Mouse (Mus musculus) kidney, adult 2 months (tissue): ENCODE data around the gene Cenpv. TPM values are rescaled to one million over a fixed set of nuclear protein-coding genes. Genes with fewer than 3 reads are reported as not detected.

Experiments used
- DNase-seq: peaks from one replicate; pipeline ENCODE4 v3.0.0; 2021
- H3K27ac ChIP-seq: fragments of 200-500 bp; 2 replicates; pipeline ENCODE4 v1.5.1; 2012; ENCODE audit warnings: low read depth, low read length, control low read depth, inconsistent platforms; ENCODE audit not compliant: insufficient read depth
- H3K27me3 ChIP-seq: fragments of 200-500 bp; replicated peaks from 2 replicates; pipeline ENCODE4 v1.6.1; 2012; ENCODE audit warnings: mild to moderate bottlenecking, moderate library complexity, low read length, inconsistent platforms; ENCODE audit not compliant: control insufficient read depth, insufficient read depth
- H3K36me3 ChIP-seq: fragments of 200-500 bp; 2 replicates; pipeline ENCODE4 v1.6.1; 2012; ENCODE audit warnings: mild to moderate bottlenecking, moderate library complexity, low read length, inconsistent platforms; ENCODE audit not compliant: control insufficient read depth, insufficient read depth
- H3K4me1 ChIP-seq: fragments of 200-500 bp; 2 replicates; pipeline ENCODE4 v1.6.1; 2011; ENCODE audit warnings: low read length; ENCODE audit not compliant: control insufficient read depth, insufficient read depth
- H3K4me3 ChIP-seq: fragments of 200-500 bp; 2 replicates; pipeline ENCODE4 v1.5.1; 2011; ENCODE audit warnings: mild to moderate bottlenecking, low read depth, low read length, control low read depth; ENCODE audit not compliant: insufficient read depth
- CTCF ChIP-seq: fragments of 200-500 bp; conservative IDR thresholded peaks from 2 replicates; pipeline ENCODE4 v1.5.1; 2011; ENCODE audit warnings: low read depth, mild to moderate bottlenecking, control low read depth, low read length, moderate library complexity, mixed read lengths; ENCODE audit not compliant: insufficient read depth, insufficient read length
- POLR2A ChIP-seq: fragments of 200-500 bp; IDR thresholded peaks from one replicate; pipeline ENCODE4 v1.6.1; 2011; ENCODE audit warnings: low read depth, low read length, control low read depth
- WGBS: fragments of 180-500 bp; shearing (Covaris S2); methylation state at CpG from one replicate; pipeline ENCODE4 v1.1.7; 2018; 5-methylcytosine and 5-hydroxymethylcytosine counted together
- polyA plus RNA-seq: library from polyadenylated mRNA; depleted of rRNA; stranded (reverse); fragments of >200 nt; gene quantifications from 2 replicates; pipeline ENCODE4 v1.2.3, GENCODE M21; 2012

The Cenpv gene
- polyA plus RNA-seq, 1 experiment = 41.7 TPM

DNA sequence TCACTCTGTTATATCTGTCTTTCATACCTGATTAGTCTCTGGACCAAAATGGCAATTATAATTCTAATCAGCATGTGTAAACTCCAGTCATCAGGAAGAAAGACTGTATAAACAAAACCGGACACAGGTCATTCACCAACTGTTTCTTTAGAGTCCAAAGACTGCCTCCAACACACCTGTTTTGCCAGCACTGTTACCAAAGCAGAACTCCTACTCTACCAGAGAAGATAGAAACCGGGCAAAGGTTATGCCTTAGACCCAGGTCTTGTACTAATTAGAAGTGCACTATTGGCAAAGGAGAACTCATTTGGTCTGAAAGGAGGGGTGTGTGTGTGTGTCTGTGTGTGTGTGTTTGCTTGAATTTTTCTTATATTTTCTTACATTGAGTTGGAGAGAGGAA lies 38.5 kb downstream of the Cenpv start:
- 38% methylated on average over 2 of the region's 2 CpGs for WGBS
- peaks cover 15% of the 10 kb centered on the region for H3K4me1 ChIP-seq
- H3K4me3 ChIP-seq = no peak overlapping the region
- no peak for TF ChIP-seq POLR2A
- no peak for TF ChIP-seq CTCF
- peak; percentile 79 for DNase-seq
- peak overlapping the region; percentile 58; the same call in 1 of the 2 replicates for H3K27ac ChIP-seq
- H3K36me3 ChIP-seq = no peaks in the 10 kb centered on the region
- no peaks in the 10 kb centered on the region for H3K27me3 ChIP-seq

DNA sequence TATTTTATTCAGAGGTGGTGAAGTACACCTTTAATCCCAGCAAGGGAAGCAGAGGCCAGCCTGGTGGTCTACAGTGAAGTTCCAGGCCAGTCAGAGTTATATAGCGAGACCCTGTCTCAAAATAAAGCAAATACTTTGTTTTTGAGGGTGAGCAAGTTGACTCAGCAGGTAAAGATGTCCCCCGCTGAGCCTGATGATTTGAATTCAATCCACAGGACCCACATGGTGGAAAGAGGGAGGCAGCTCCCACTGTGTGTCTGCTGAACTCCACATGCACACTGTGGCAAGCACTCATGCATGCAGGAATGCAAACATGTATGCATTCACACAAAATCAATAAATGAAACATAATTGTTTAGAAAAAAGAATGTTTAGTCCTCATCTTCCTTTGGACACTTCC lies 40.3 kb downstream of the Cenpv start:
- no peak for DNase-seq
- H3K27ac ChIP-seq = no peak overlapping the region
- TF ChIP-seq POLR2A (no peak), CTCF (no peak)
- H3K4me1 ChIP-seq = peaks cover 27% of the 10 kb centered on the region
- H3K36me3 ChIP-seq = no peaks in the 10 kb centered on the region
- H3K4me3 ChIP-seq = no peak overlapping the region
- 100% methylated on average over 2 of the region's 2 CpGs for WGBS
- H3K27me3 ChIP-seq = no peaks in the 10 kb centered on the region

DNA sequence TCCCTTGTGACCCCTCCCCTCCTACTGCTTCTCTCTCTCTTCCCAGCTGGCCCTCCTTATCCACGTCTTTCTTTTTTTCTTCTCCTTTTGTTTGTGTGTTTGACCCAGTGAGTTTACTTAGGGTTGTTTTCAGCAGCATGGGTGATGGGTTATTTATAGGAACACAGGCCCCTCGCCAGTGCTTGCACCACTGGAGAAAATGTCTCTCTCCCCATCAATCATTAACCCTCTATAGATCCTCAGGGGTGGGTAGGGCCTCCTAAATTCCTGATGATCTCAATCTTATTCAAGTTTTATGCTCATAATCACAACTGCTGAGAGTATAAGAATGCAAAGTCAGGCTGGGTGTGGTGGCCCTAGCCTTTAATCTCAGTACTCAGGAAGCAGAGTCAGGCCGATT lies 41.9 kb downstream of the Cenpv start:
- Histone ChIP-seq H3K4me1 (peaks cover 27% of the 10 kb centered on the region), H3K36me3 (no peaks in the 10 kb centered on the region), H3K27me3 (no peaks in the 10 kb centered on the region), H3K27ac (no peak overlapping the region), H3K4me3 (no peak overlapping the region)
- 51% methylated on average over 3 of the region's 3 CpGs for WGBS
- no peak for DNase-seq
- TF ChIP-seq POLR2A (no peak), CTCF (no peak)

DNA sequence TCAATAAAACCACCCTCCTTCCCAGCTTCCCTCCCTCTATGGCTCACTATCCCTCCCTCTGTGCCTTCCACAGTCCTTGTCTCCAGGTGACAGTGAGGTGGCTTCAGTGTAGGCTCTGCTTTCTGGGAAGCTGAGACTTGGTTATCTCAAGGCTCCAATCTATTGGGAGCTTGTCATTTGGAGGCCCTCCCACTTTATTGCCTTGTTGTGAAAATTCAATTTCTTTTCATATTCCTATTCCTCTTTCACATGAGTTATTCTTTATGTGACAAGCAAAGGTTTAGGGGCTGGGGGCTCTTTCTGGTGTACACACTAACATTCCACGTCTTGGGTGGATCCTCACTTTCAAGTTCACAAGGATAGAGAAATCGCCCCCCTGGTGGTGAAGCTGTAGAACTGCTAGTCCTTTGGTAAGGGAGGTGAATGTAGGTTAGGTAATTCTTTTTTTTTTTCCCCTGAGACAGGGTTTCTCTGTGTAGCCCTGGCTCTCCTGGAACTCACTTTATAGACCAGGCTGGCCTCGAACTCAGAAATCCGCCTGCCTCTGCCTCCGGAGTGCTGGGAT lies 42.8 kb downstream of the Cenpv start:
- TF ChIP-seq POLR2A (no peak), CTCF (peak; percentile 44)
- H3K27me3 ChIP-seq = no peaks in the 10 kb centered on the region
- 56% methylated on average over 5 of the region's 5 CpGs for WGBS
- DNase-seq = no peak
- H3K4me3 ChIP-seq = no peak overlapping the region
- H3K4me1 ChIP-seq = peaks cover 27% of the 10 kb centered on the region
- peak overlapping the region; percentile 87; the same call in 1 of the 2 replicates for H3K27ac ChIP-seq
- no peaks in the 10 kb centered on the region for H3K36me3 ChIP-seq

DNA sequence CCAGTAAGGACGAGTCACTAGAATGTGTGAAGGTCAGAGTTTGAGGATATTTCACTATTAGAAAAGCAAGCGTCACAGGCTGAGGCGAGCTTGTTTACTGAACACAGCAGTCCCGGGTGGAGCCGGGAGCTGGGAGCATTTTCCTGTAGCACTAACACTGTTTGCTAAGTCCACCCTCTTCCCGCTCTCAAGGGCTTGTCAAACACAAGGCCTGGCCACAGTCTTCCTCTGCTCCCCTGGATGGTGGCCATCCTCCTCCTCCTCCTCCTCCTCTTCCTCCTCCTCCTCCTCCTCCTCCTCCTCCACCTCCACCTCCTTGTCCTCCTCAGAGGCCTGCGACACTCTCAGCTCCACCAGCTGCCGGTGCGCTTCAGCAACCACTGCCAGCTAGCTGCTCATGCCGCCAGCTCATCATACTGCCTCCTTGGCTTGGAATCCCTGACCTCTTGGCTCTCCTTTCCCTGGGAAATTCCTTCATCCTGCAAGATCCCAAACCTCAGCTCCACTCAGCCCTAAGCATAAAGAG lies 43.7 kb downstream of the Cenpv start:
- Histone ChIP-seq H3K27me3 (no peaks in the 10 kb centered on the region), H3K36me3 (no peaks in the 10 kb centered on the region), H3K4me3 (no peak overlapping the region), H3K27ac (peak overlapping the region; percentile 87), H3K4me1 (peaks cover 20% of the 10 kb centered on the region)
- 14% methylated on average over 10 of the region's 10 CpGs for WGBS
- DNase-seq = peak; percentile 79
- TF ChIP-seq CTCF (no peak), POLR2A (no peak)

DNA sequence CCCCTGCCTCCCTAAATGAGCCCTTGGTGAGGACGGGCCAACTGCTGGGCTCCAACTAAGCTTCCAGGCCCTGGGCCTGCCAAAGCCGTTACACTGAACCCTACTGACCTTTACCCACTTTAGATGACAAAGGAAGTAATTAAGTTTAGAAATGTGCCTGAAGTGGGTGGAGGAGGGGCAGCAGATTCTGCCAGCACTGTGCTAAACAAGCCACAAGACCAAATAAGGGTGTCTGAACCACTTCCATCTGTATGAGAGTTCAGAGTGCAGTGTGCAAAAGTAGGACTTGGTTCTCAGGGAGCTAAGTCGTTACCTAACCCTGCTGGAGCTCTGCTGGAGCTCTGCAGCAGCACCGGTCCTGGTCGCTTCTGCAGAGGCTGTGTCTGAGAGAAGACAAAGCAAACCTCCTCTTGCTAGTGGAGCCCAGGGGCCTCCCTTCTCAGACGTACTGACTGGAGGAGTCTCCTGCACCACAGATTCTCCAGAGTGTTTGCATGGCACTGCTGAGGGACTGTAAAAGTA lies 44.2 kb downstream of the Cenpv start:
- WGBS = 10% methylated on average over 6 of the region's 6 CpGs
- Histone ChIP-seq H3K4me1 (peaks cover 20% of the 10 kb centered on the region), H3K36me3 (no peaks in the 10 kb centered on the region), H3K4me3 (no peak overlapping the region), H3K27me3 (no peaks in the 10 kb centered on the region), H3K27ac (peak overlapping the region; percentile 87)
- TF ChIP-seq CTCF (no peak), POLR2A (no peak)
- DNase-seq = peak; percentile 97

DNA sequence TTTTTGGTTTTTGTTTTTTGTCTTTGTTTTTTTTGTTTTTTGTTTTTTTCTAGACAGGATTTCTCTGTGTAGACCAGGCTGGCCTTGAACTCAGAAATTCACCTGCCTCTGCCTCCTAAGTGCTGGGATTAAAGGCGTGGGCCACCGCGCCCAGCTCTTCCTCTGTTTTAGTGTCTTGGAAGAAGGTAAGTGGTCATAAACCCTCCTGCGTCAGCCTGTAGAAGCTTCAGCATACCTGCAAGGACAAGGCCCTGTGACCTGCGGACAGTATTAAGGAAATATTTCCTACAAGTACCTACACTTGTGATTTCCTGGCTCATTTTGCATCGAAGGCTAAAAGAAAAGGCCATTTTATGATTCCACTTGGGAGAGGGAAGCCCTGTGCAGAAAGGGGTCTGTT lies 45.4 kb downstream of the Cenpv start:
- DNase-seq = no peak
- Histone ChIP-seq H3K36me3 (no peaks in the 10 kb centered on the region), H3K4me1 (peaks cover 25% of the 10 kb centered on the region), H3K27me3 (no peaks in the 10 kb centered on the region), H3K4me3 (no peak overlapping the region), H3K27ac (no peak overlapping the region)
- 99% methylated on average over 6 of the region's 6 CpGs for WGBS
- no peak for TF ChIP-seq CTCF
